Mouse (Mus musculus): ENCODE results near the gene Gm21865.
"Not testable (repeated sequence)": the region's sequence is repeated elsewhere in the genome, so short reads cannot be mapped to it uniquely, and the experiment has no call there.

Gene Gm21865

DNA sequence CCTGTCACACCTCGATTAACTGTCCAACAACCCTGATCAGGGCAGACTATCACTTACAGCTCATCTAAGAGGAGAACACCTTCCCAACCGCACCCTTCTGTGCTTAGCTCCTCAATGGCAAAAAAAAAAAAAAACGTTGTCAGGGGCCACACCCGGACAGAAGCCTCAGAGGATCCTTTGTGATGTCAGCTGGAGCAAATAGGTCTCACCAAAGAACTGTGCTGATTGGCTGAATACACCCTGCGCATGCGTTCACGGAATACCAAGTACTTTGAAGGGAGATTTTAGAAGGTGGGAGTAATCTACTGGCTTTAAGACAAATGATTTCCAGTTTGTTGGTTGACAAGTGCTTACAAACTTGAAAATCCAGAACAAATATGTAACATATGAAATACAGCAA, at the start of gene Gm21865:
Gene Gm21865 (minus strand): TSS at position 101 of the 400 bp plus-strand sequence.
- DNase-seq (ENCODE audit: low read depth, low spot score), result not testable (repeated sequence)
